Mouse (Mus musculus): Measurements from ENCODE around the gene Ubr3. TPM values are rescaled to one million over a fixed set of nuclear protein-coding genes. Genes with fewer than 3 reads are reported as not detected.
"Not testable (repeated sequence)": the region's sequence is repeated elsewhere in the genome, so short reads cannot be mapped to it uniquely, and the experiment has no call there.

The Ubr3 gene
- total RNA-seq, 2 experiments from 2014 or later, result 66.6 to 85.9 TPM

GRCm38 (mm10) chr2:69903541-69903940 lies 6.5 kb downstream of the Ubr3 start:
- DNase-seq (ENCODE audit: low spot score in 2 of 2), result no peak

GRCm38 (mm10) chr2:69907394-69907793 lies 10.3 kb downstream of the Ubr3 start:
- DNase-seq (ENCODE audit: low spot score in 2 of 2), result not testable (repeated sequence)

DNA sequence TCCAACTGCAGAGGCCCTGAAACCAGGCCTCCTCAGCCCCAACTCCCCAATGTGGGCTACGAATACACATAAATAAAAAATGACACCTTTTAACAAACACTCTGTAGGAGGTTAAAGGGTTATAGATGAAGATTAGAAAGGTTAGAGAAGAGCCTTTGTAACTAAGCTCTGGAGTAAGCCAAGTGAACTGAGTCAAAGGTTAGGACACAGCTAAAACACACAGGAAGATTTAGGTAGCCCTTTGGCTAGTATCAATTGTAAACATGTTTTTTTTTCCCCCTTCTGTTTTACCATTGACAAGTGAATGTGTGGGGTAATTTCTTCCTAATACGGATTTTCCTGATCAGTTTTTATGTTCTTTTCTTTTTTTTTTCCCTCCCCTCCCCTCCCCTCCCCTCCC lies 15.8 kb downstream of the Ubr3 start:
- DNase-seq (ENCODE audit: low spot score in 2 of 2), result no peak

DNA sequence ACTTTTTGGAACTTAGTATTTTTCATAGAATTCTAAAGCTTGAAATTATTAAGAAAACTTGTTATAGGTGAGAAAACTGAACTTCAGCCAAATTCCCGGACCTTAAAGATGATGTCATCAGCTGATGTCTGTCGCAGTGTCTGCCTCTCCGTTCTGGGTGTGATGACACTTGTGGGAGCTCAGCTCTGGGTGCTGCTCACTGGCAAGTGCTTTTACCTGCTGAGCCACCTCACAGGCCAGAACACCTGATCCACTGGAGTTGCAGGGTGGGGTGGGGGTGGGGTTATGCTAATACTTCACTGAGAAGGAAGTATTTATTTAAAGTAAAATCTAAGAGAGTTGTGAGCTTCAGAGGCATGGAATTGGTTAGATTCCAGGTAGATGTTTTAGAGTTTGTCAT lies 20.3 kb downstream of the Ubr3 start:
- DNase-seq (ENCODE audit: low spot score in 2 of 2), result no peak

- no peak for DNase-seq (ENCODE audit: low spot score in 2 of 2)
Measured at GRCm38 (mm10) chr2:69924943-69925342, 27.9 kb downstream of the Ubr3 start.

DNA sequence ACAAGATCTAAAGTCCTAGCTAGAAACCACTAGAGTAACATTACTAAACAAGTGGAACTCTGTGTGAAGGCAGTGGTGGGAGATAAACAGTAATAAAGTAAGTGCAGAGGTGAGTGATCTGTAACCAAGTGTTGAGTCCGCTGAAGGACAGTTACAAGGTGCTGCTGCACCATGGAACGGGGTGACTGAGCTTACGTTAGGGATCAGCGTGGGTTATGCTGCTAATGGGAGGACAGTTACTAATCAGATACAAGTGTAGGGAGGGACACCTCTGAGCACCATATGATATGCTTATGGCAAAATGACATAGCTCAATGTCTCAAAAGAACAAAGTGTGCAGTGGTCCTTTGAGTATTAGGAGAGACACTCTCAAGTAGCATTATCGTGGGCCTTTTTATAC lies 39.3 kb downstream of the Ubr3 start:
- DNase-seq (ENCODE audit: low spot score in 2 of 2), result no peak

- no peak for DNase-seq (ENCODE audit: low spot score in 2 of 2)
Measured at GRCm38 (mm10) chr2:69939226-69939625, 42.2 kb downstream of the Ubr3 start.

DNA sequence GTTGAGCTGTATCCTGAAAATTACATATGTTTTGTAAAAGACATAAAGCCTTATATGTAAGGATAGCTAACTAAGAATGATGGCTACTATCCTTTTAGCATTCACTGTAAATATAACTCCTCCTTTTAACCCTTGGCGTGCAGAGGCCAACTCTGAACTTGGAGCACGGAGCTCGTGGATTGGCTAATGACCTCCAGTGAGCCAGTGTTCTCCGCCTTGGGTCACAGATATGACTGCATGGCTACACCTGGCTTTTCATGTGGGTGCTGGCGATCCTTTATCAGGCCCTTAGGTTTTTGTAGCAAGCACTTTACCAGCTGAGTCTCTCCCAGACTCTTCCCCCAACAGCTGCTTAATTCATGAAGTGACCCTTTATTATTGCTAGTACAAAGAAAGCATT lies 42.6 kb downstream of the Ubr3 start:
- no peak for DNase-seq (ENCODE audit: low spot score in 2 of 2)

DNA sequence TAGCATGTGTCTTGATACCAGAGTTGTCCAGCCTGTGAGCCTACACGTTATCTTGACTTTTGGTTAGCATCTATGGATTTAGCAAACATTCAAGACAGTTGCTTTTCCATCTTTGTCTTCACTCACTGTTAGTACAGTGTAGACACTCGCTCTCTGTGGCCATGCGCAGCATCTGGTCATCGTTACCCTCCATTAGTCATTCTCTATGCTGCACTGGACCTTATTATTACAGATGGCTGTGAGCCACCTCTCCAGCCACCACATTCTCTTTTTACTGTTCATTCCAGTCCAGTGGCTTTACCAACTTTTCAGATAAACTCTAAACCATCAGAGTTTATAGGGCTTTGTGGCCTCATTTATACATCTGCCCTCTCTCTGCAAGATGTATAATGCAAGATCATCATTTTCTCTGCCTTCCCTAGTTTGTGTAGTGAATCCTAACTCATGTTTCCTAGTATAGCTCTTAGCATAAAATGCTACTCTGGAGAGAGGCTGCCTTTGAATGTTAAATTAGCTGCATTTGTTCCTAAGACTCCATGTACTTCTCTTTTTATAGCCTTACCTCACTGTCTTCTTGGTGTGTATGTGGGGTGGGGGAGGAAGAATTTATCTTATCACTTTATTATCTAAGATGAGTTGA lies 44.5 kb downstream of the Ubr3 start:
- no peak for DNase-seq (ENCODE audit: low spot score in 2 of 2)

GRCm38 (mm10) chr2:69952849-69953248 lies 55.8 kb downstream of the Ubr3 start:
- DNase-seq (ENCODE audit: low spot score in 2 of 2), result no peak

- DNase-seq (ENCODE audit: low spot score in 2 of 2), result no peak
Measured at GRCm38 (mm10) chr2:69955635-69956034, 58.6 kb downstream of the Ubr3 start.

GRCm38 (mm10) chr2:69957622-69958021 lies 60.6 kb downstream of the Ubr3 start:
- DNase-seq (ENCODE audit: low spot score in 2 of 2), result no peak

DNA sequence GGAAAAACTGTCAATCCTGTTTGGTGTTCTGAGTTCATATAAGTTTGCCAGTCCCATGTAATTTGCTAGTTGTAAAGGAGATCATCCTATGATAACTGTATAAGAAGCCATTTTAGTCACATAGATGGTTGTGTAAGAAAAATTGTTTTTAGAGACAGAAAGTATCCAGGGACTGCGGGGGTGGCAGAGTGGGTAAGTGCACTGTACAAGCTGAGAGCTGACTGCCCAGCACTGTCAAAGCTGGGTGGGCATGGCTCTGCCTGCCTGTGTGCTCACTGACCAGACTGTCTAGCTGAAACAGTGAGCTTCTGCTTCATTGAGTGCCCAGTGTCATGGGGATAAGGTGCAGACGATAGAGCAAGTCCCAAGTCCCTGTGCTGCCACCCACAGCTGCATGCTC lies 77.8 kb downstream of the Ubr3 start:
- no peak for DNase-seq (ENCODE audit: low spot score in 2 of 2)

- no peak for DNase-seq (ENCODE audit: low spot score in 2 of 2)
Measured at GRCm38 (mm10) chr2:69989224-69989623, 92.2 kb downstream of the Ubr3 start.

- no peak for DNase-seq (ENCODE audit: low spot score in 2 of 2)
Measured at GRCm38 (mm10) chr2:69990647-69991046, 93.6 kb downstream of the Ubr3 start.

DNA sequence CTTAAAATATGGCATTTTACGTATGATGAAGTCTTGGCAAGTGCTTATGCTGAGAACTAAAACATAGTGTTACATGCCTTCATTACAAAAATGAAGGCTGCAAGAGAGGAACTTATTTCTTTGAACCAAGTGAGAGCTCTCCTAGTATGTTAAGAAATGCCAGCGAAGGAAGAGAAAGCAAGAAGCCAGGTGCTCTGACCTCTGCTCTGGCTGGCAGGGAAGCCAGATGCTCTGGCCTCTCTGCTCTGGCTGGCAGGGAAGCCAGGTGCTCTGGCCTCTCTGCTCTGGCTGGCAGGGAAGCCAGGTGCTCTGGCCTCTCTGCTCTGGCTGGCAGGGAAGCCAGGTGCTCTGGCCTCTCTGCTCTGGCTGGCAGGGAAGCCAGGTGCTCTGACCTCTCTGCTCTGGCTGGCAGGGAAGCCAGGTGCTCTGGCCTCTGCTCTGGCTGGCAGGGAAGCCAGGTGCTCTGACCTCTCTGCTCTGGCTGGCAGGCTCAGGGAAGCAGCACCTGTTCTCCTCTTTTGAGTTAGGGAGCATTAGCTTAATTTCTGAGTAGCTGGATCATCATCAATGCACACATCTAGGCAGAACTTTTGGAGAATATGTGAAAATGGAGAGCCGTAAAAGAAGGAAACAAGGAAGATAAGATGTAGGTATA lies 97.2 kb downstream of the Ubr3 start:
- not testable (repeated sequence) for DNase-seq (ENCODE audit: low spot score in 2 of 2)

DNA sequence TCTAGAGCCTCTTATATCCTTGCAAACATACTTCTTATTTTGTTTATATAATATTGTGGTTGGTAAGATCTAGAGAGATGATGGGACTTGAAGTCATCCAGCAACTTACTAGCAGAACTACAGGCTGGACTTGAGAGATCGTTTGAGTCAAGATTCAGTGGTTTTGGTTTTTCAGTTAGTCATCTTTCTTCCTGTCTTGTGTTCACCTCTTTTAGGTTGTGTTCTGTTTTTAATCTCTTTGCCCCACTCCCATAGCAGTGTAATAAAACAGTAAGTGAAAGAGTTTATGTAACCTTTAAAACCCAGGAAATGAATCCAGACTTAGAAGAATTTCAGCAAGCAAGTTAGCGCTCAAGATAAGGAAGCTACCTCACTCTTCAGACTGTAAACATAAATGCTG lies 97.7 kb downstream of the Ubr3 start:
- DNase-seq (ENCODE audit: low spot score in 2 of 2), result no peak

GRCm38 (mm10) chr2:69999097-69999770 lies 102.2 kb downstream of the Ubr3 start:
- DNase-seq (ENCODE audit: low spot score in 2 of 2), result no peak

DNA sequence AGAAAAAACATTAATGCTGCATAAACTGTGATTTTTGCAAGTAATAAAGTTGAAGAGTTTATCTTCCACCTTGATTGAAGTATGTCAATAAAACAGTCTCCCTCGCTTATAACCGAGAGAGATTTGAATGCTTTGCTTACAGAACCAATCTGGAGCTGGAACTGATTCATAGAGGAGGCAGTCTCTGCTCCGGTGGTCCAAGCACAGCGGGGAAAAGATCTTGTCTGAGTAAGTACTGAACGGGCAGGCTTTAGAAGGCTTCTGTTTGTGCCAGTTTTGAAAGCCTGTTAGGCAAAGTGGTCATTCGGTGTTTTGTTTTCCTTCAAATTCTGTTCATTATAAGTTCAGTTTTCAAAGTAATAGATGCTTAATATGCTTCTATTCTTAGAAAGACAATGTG lies 103.3 kb downstream of the Ubr3 start:
- no peak for DNase-seq (ENCODE audit: low spot score in 2 of 2)

DNA sequence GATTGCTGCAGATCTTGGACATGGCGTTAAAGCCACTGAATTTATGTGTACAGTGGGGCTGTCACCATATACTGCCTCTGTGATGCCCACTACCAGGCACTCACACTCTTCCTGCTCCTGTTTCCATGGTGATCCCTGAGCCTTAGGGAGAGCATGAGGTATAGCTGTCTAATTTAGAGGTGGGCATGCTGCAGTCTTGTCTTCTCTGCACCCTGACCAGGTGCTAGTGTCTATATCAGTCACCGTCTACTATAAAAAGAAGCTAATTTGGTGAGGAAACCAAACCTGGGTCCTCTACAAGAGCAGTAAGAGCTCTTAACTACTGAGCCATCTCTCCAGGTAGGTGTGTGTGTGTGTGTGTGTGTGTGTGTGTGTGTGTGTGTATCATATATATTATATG lies 109.4 kb downstream of the Ubr3 start:
- no peak for DNase-seq (ENCODE audit: low spot score in 2 of 2)

- no peak for DNase-seq (ENCODE audit: low spot score in 2 of 2)
Measured at GRCm38 (mm10) chr2:70012941-70013340, 115.9 kb downstream of the Ubr3 start.

DNA sequence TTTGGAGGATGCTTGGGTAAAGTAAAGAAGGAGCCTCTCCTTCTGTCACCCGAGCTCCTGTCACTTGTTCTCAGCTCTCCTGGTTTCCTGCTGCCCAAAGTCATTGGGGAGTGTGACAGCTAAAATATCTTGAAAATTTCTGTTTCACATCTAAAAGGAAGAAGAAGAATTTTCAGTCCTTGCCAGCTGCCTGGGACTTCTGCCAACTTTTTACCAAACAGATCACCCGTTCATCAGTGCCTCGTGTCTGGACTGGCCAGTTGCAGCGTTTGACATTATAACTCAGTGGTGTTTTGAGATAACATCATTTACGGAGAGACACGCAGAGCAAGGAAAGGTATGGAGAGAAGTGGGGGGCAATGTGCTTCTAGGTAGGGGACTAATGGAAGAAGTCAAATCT lies 121.2 kb downstream of the Ubr3 start:
- DNase-seq (ENCODE audit: low spot score in 2 of 2), result peak; percentile 28 to 33

DNA sequence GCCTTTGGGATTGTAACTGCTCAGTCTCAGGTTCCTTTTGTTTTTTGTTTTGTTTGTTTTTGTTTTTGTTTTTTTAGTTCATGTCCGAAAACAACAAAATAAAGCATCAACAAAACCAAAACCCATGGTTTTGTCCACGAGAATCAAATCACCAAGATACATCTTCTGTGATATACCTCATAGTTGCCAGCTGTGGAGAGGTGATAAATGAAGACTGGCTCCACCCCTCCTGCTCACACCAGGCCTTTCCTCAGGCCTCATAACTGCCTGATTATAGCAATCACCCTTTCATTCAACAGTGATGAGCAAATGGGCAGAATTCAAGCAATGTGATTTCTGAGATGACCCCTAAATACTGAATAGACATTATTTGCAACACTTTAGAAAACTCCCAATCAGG lies 127.4 kb downstream of the Ubr3 start:
- no peak for DNase-seq (ENCODE audit: low spot score in 2 of 2)
